Mouse (Mus musculus) B cell, adult 67 days (primary cell): ENCODE measurements around the gene Hccs. TPM values are rescaled to one million over a fixed set of nuclear protein-coding genes. Genes with fewer than 3 reads are reported as not detected.

Experiments used
- total RNA-seq, 2 experiments: library from RNA; stranded (reverse); gene quantifications; 4 replicates each; pipeline ENCODE4 v1.2.4; 2023

The Hccs gene
- 10 to 100 TPM; 23.2 to 26.6 TPM for total RNA-seq

DNA sequence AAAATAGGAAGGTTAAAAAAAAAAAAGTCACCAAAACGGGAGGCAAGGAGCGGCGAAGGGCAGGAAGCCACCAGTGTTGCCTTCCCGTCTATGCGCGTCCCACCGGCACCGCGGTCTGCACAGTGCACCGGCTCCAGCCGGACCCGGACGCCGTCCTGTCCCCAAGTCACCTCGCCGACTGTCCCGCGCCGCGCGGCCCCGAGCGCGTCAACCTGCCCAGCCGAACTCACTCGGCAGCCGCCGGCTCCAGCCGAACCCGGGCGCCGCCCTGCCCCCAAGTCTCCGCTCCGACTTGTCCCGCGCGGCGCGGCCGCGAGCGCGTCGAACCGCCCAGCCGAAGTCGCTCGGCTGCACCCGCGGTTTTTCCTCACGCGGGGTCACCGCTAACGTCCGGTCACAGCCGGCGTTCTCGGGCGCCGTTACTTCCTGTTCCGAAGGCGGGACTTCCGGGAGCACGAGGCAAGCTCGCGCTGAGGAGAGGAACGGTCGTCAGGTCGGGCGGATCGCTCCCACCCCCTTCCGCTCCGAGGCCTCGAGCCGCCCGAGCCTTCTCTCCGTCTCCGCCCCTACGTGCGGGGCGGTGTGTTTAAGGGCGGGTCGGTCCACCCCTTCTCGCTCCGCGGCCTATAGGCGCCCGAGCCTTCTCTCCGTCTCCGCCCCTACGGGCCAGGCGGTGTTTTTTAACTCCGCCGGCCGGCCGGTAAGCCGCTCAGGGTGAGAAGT, at the start of gene Hccs:
Gene Hccs, minus strand, starts transcription at position 428 of the 723 bp plus-strand sequence.

Other genes with a start within 250 kb of the Hccs start
- gene Amelx, start 133.2 kb downstream of the Hccs start, total RNA-seq, result not detected